In genomic region chr11:35182887-35183286, GRCm38 (mm10) we compare ENCODE assay signal across 16 mouse cellular contexts.
"Had no signal": no experiment of that assay in that cellular context is flagged by ENCODE, and none has a peak within 500 bp of the region (broad histone marks: within the 10 kb centered on the region; RNA-seq: fewer than 3 reads in every experiment).

No protein-coding gene starts in this region.

- ATAC-seq: liver, embryonic 12.5 days; midbrain, embryonic 15.5 days had no signal

- H3K4me1 ChIP-seq: liver, embryonic 12.5 days; midbrain, embryonic 15.5 days had no signal

- H3K27me3 ChIP-seq: liver, embryonic 12.5 days; midbrain, embryonic 15.5 days; stomach, embryonic 15.5 days had no signal

- H3K27ac ChIP-seq: liver, embryonic 12.5 days; liver, embryonic 14.5 days; midbrain, embryonic 10.5 days; midbrain, embryonic 12.5 days; midbrain, embryonic 15.5 days; stomach, embryonic 15.5 days; stomach, postnatal 0 days had no signal

- H3K36me3 ChIP-seq: liver, embryonic 12.5 days; midbrain, embryonic 10.5 days; midbrain, embryonic 12.5 days; midbrain, embryonic 15.5 days; stomach, embryonic 15.5 days had no signal

- H3K4me2 ChIP-seq: liver, embryonic 12.5 days; lung, embryonic 14.5 days; midbrain, embryonic 12.5 days; midbrain, embryonic 15.5 days; stomach, embryonic 15.5 days had no signal

- H3K9ac ChIP-seq: liver, embryonic 12.5 days; liver, embryonic 14.5 days; lung, embryonic 14.5 days; midbrain, embryonic 12.5 days; midbrain, embryonic 15.5 days; stomach, embryonic 15.5 days had no signal

- H3K9me3 ChIP-seq: liver, embryonic 12.5 days; midbrain, embryonic 10.5 days; midbrain, embryonic 12.5 days; midbrain, embryonic 15.5 days; stomach, embryonic 15.5 days had no signal

- DNase-seq: lung, adult 18-20 months; lung, embryonic 14.5 days; lung, postnatal 10 days; lung, postnatal 4 days; right cerebral cortex, postnatal 14 days; thymus, adult 2 months; thymus, postnatal 25 days; thymus, postnatal 4 days had no signal

- H3K4me3 ChIP-seq: liver, embryonic 12.5 days; midbrain, embryonic 10.5 days; midbrain, embryonic 12.5 days; midbrain, embryonic 15.5 days; myocyte; stomach, embryonic 15.5 days had no signal
